Mouse (Mus musculus): Measurements from ENCODE around the gene Dennd5a. TPM values are rescaled to one million over a fixed set of nuclear protein-coding genes. Genes with fewer than 3 reads are reported as not detected.
"Not testable (repeated sequence)": the region's sequence is repeated elsewhere in the genome, so short reads cannot be mapped to it uniquely, and the experiment has no call there.

Dennd5a gene
- total RNA-seq (2021), result 100 to 1,000 TPM; 134 to 147 TPM

GRCm38 (mm10) chr7:109959716-109960612 is at the start of gene Dennd5a:
TSS of gene Dennd5a (minus strand) at chr7:109960470.
- intact Hi-C loops (cut with DNase I), result loop anchor here (2.0 to 10.0 kb wide), 2 partner anchors 25 to 435 kb away; no protein-coding TSS in a partner anchor
- peak; percentile 72 to 85 for DNase-seq

GRCm38 (mm10) chr7:110009084-110009483 is 48.8 kb upstream of the Dennd5a start:
- intact Hi-C loops (cut with DNase I), result no loop called here
- DNase-seq, result no peak

- intact Hi-C loops (cut with DNase I), result no loop called here
- no peak for DNase-seq
Measured at GRCm38 (mm10) chr7:110008513-110008912, 48.2 kb upstream of the Dennd5a start.

- intact Hi-C loops (cut with DNase I), result no loop called here
- no peak for DNase-seq
Measured at GRCm38 (mm10) chr7:110006471-110007195, 46.4 kb upstream of the Dennd5a start.

GRCm38 (mm10) chr7:110005976-110006375 is 45.7 kb upstream of the Dennd5a start:
- intact Hi-C loops (cut with DNase I), result no loop called here
- DNase-seq, result no peak

- DNase-seq, result peak; percentile 44 to 52
- intact Hi-C loops (cut with DNase I), result no loop called here
Measured at GRCm38 (mm10) chr7:110002968-110003367, 42.7 kb upstream of the Dennd5a start.

- DNase-seq, result no peak
Measured at GRCm38 (mm10) chr7:110002092-110002491, 41.8 kb upstream of the Dennd5a start.

GRCm38 (mm10) chr7:109998388-109998787 is 38.1 kb upstream of the Dennd5a start:
- intact Hi-C loops (cut with DNase I), result no loop called here
- DNase-seq, result no peak

More at GRCm38 (mm10) chr7:110002092-110002491, 41.8 kb upstream of the Dennd5a start:
- intact Hi-C loops (cut with DNase I), result no loop called here

GRCm38 (mm10) chr7:109993157-109993959 is 33.1 kb upstream of the Dennd5a start:
- intact Hi-C loops (cut with DNase I), result no loop called here
- DNase-seq, result peak; percentile 37 to 55

- DNase-seq, result no peak
- intact Hi-C loops (cut with DNase I), result no loop called here
Measured at GRCm38 (mm10) chr7:109991286-109991685, 31.0 kb upstream of the Dennd5a start.

- intact Hi-C loops (cut with DNase I), result loop anchor here (2.0 kb wide), 2 partner anchors 32 to 74 kb away; partner anchors contain the start of genes Ipo7 and Zfp143
- not testable (repeated sequence) for DNase-seq
Measured at GRCm38 (mm10) chr7:109986775-109987174, 26.5 kb upstream of the Dennd5a start, which contains the start of gene Tmem41b. TSS of gene Tmem41b (minus strand) at chr7:109986929.

GRCm38 (mm10) chr7:109986133-109986669 is 25.9 kb upstream of the Dennd5a start:
- intact Hi-C loops (cut with DNase I), result loop anchor here (2.0 kb wide), 2 partner anchors 33 to 75 kb away; partner anchors contain the start of genes Ipo7 and Zfp143
- peak; percentile 98 to 99 for DNase-seq

- intact Hi-C loops (cut with DNase I), result loop anchor here (2.0 kb wide), 3 partner anchors 25 to 75 kb away; partner anchors contain the start of genes Dennd5a, Ipo7 and Zfp143
- no peak for DNase-seq
Measured at GRCm38 (mm10) chr7:109985661-109986132, 25.4 kb upstream of the Dennd5a start.

- intact Hi-C loops (cut with DNase I), result loop anchor here (2.0 kb wide), 1 partner anchor 24 kb away; the partner anchor contains the start of gene Dennd5a
- DNase-seq, result not testable (repeated sequence)
Measured at GRCm38 (mm10) chr7:109984608-109985007, 24.3 kb upstream of the Dennd5a start.

GRCm38 (mm10) chr7:109977131-109977530 is 16.9 kb upstream of the Dennd5a start:
- intact Hi-C loops (cut with DNase I), result not testable (repeated sequence)
- peak in 1 of 2 experiments; percentile 30 for DNase-seq

- no peak for DNase-seq
- intact Hi-C loops (cut with DNase I), result no loop called here
Measured at GRCm38 (mm10) chr7:109975966-109976715, 15.9 kb upstream of the Dennd5a start.

- no peak for DNase-seq
- intact Hi-C loops (cut with DNase I), result loop anchor here (5.0 to 10.0 kb wide), 2 partner anchors 153 to 445 kb away; partner anchors contain the start of gene Wee1
Measured at GRCm38 (mm10) chr7:109969542-109969941, 9.3 kb upstream of the Dennd5a start.

- intact Hi-C loops (cut with DNase I), result loop anchor here (5.0 to 10.0 kb wide), 2 partner anchors 153 to 444 kb away; partner anchors contain the start of gene Wee1
- no peak for DNase-seq
Measured at GRCm38 (mm10) chr7:109968924-109969450, 8.7 kb upstream of the Dennd5a start.
